Comparison of ENCODE assay signal across 22 mouse cellular contexts in genomic region chr3:26297869-26298268, GRCm38 (mm10). TPM values are rescaled to one million over a fixed set of nuclear protein-coding genes. Genes with fewer than 3 reads are reported as not detected.
DNase-seq lines count a peak whose midpoint lies in the region; TF ChIP-seq lines count a peak whose summit lies in the region.
"Had no signal": no experiment of that assay in that cellular context is flagged by ENCODE, and none has a peak within 500 bp of the region (broad histone marks: within the 10 kb centered on the region; RNA-seq: fewer than 3 reads in every experiment).

No protein-coding gene starts in this region.

- intact Hi-C loops in left cerebral cortex, postnatal 4 days (cut with DNase I) = no loop called here
- intact Hi-C loops in left cerebral cortex, postnatal 14 days (cut with DNase I) = no loop called here

- peak; percentile 62 to 67 for DNase-seq in cerebellum, postnatal 14 days
- DNase-seq in cerebellum, adult 9-11 months = no peak
- peak; percentile 57 for DNase-seq in left cerebral cortex, postnatal 4 days
- no peak for DNase-seq in left cerebral cortex, postnatal 14 days (ENCODE audit: low spot score in 2 of 2)
- peak; percentile 35 for DNase-seq in brain, embryonic 14.5 days (ENCODE audit: low read depth)
- no peak for DNase-seq in liver
- DNase-seq in T-cell, adult 2 months (ENCODE audit: low spot score) = no peak
- DNase-seq: adrenal gland, postnatal 10 days; adrenal gland, postnatal 36 days; cerebellum, adult 11 months; cerebellum, adult 8-10 months; cerebellum, postnatal 36 days; embryo, embryonic 11 days; gastrocnemius, postnatal 10 days; gastrocnemius, postnatal 36 days; heart, adult 2 months; heart, postnatal 14 days; heart, postnatal 4 days had no signal

- no peak for TF ChIP-seq CTCF in brain, embryonic 14.5 days (IDR thresholded peaks at IDR 0.05; ENCODE audit: borderline replicate concordance, extremely low read depth, insufficient read depth, insufficient read length)

- TF ChIP-seq POLR2A in brain, embryonic 14.5 days (IDR thresholded peaks at IDR 0.05; ENCODE audit: borderline replicate concordance, extremely low read depth, insufficient read depth, insufficient read length, poor library complexity, severe bottlenecking) = no peak

RNA-seq across cellular contexts. Expression of gene Nlgn1, which starts 34.4 kb away (rescaled TPM):
- total RNA-seq in left cerebral cortex, postnatal 4 days (2021) = 100 to 1,000 TPM; 102 to 110 TPM
- total RNA-seq in left cerebral cortex, postnatal 14 days (2021) = 100 to 1,000 TPM; 105 to 106 TPM
- polyA plus RNA-seq in brain, embryonic 14.5 days (2012; rRNA removed) = 12.4 and 18.9 TPM in 2 replicates
- total RNA-seq: granulocyte monocyte progenitor cell, adult 5-6 weeks; heart, adult 2 months; MEL had no signal
- polyA plus RNA-seq: C2C12; erythroblast, embryonic 14.5 days had no signal

Comparison
In these comparisons a context has a peak if more than half of its experiments do, and no peak if none do; other contexts are left out.
1. DNase-seq: peak in cerebellum, postnatal 14 days (2 of 2), left cerebral cortex, postnatal 4 days (single experiment) and brain, embryonic 14.5 days (single experiment); none in cerebellum, adult 9-11 months (single experiment), left cerebral cortex, postnatal 14 days (0 of 2), liver (single experiment) and T-cell, adult 2 months (single experiment).